Mouse (Mus musculus) megakaryocyte-erythroid progenitor cell, adult 5-6 weeks (primary cell): ENCODE data around the gene Arhgap35. TPM values are rescaled to one million over a fixed set of nuclear protein-coding genes. Genes with fewer than 3 reads are reported as not detected.
A peak's percentile ranks its signal among the peaks of the same experiment; 100 is the strongest.
"Not testable (repeated sequence)": the region's sequence is repeated elsewhere in the genome, so short reads cannot be mapped to it uniquely, and the experiment has no call there.

ENCODE experiments used
- ATAC-seq: replicated peaks from 2 replicates; pipeline ENCODE4 v1.8.0; 2016; ENCODE audit warnings: mild to moderate bottlenecking, inconsistent platforms; ENCODE audit not compliant: severe bottlenecking, poor library complexity, low FRiP score, low TSS enrichment
- total RNA-seq, 2 experiments: library from RNA; stranded (forward) in 1 of 2; stranded (reverse) in 1 of 2; fragments of 200-1000, 215-1000 nt in 1 of 2; fragments of >200 nt in 1 of 2; fragmentation: Nextera tagmentation in 1 of 2; gene quantifications; 2 replicates each; pipeline ENCODE4 v1.2.3; 2014 to 2017

Arhgap35 gene
- total RNA-seq, 2 experiments from 2014 or later: 8.6 to 11.1 TPM

- no peak for ATAC-seq
These were observed 5.8 kb downstream of the Arhgap35 start for GRCm38 (mm10) chr7:16608961-16609360.

DNA sequence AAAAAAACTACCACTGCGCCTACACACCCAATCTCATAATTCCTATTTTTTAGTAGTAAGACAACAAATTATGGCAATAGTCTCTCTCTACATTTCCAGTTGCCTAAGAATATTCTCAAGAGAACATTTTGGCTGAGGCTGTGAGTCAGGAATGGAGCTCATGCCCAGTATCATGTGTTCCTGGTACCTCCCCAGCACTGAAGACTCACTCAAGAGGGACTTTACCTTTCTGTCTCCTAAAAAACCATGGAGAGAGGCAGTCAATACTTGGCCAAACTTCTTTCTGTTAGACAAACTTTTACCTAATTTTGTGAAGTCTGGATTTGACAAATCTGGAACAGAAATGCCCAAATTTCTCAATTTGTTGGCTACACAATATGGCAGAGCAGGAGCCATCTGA is 6.7 kb downstream of the Arhgap35 start:
- ATAC-seq: no peak

DNA sequence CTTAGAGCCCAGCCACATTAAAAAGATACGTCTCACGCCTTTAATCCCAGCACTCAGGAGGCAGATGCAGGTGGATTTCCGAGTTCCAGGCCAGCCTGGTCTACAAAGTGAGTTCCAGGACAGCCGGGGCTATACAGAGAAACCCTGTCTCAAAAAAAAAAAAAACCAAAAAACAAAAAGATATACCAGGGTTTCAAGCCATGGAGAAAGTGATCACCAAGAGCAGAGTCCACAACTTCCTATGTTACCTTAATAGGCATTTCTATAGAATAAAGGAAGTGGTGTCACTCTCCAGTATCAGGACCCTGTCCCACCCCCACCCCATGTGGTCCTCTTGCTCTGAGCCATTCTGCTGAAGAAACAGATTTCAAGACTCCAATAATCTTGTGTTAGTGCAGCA is 8.0 kb downstream of the Arhgap35 start:
- not testable (repeated sequence) for ATAC-seq

GRCm38 (mm10) chr7:16604141-16604540 is 10.7 kb downstream of the Arhgap35 start:
- no peak for ATAC-seq

GRCm38 (mm10) chr7:16601683-16602102 is 13.1 kb downstream of the Arhgap35 start:
- peak; percentile 92 for ATAC-seq

GRCm38 (mm10) chr7:16599006-16599405 is 15.8 kb downstream of the Arhgap35 start:
- no peak for ATAC-seq

- no peak for ATAC-seq
These were observed 23.5 kb downstream of the Arhgap35 start for GRCm38 (mm10) chr7:16591292-16591691.

GRCm38 (mm10) chr7:16587649-16588048 is 27.1 kb downstream of the Arhgap35 start:
- no peak for ATAC-seq

DNA sequence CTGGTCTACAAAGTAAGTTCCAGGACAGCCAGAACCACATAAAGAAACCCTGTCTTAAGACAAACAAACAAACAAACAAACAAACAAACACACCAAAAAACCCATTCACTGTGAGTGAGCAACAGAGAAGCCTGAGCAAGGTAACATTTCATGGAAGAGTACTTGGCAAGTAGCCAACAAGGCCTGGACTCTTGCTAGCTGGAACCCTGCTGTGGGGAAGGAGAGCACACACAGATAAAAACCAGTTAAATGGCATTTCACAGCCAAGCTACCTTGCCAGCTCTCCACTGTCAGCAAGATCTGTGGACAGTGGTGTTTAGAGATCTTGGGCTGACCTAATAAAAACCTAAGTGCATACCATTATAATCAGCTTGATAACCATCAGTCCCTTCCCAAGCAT is 30.4 kb downstream of the Arhgap35 start:
- no peak for ATAC-seq

GRCm38 (mm10) chr7:16583775-16584174 is 31.0 kb downstream of the Arhgap35 start:
- no peak for ATAC-seq

GRCm38 (mm10) chr7:16582299-16582698 is 32.5 kb downstream of the Arhgap35 start:
- ATAC-seq: 0 out of 2 replicates have a peak, but pooled peaks have one; percentile 42

DNA sequence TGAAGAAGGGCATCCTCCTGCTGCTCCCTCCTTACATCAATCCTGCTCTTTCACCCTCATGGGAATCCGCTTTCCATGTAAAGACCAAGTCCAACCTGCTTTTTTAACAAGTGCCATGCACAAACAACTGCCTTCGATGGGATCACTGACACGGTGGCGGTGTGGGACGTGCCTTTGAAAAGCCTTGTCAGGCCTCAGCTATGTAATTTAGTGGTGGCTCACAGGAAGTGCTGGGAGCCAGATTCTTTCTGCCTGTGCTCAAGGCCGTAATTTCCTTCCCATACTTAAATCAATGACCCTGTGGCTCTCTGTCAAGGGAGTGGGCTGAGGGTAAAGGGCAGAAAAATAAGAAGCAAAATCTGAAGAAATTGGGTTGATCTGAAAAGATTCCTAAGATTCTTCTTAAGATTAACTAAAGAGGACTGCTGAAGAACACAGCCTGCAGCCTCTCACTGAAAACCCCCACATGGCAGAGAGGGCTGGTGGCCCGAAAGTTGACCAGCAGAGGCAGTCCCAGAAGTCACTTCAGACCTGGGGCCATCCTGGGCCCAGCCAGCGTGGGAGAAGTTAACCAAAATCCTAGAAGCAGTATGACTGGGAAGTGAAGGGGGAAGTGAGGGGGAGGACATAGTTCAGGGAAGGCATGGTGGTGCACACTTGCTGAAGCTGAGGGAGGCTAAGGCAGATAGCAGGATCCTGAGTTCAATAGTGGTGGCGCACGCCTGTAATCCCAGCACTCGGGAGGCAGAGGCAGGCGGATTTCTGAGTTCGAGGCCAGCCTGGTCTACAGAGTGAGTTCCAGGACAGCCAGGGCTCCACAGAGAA is 33.3 kb downstream of the Arhgap35 start:
- 0 out of 2 replicates have a peak, but pooled peaks have one; percentile 36 for ATAC-seq

- ATAC-seq: no peak
These were observed 38.1 kb downstream of the Arhgap35 start for GRCm38 (mm10) chr7:16576719-16577118.

GRCm38 (mm10) chr7:16571191-16571590 is 43.6 kb downstream of the Arhgap35 start:
- ATAC-seq: no peak

DNA sequence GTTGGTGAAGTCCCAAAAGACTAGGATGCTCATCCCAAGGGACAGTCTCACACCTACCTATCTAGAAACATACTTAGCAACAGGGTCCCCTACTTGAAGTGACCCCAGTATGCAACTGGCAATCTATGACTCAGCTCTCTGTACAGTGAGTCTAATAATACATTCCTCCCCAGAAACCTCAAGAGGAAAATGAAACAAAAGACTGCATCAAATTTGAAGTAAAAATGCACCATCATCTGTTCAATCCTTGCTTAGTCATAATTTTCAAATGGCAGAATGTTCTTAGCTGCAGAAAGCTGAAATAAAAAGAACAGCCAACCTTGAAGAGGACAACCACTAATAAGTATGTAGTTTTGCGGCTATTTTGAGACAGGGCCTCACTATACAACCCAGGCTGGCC is 44.1 kb downstream of the Arhgap35 start:
- ATAC-seq: no peak

DNA sequence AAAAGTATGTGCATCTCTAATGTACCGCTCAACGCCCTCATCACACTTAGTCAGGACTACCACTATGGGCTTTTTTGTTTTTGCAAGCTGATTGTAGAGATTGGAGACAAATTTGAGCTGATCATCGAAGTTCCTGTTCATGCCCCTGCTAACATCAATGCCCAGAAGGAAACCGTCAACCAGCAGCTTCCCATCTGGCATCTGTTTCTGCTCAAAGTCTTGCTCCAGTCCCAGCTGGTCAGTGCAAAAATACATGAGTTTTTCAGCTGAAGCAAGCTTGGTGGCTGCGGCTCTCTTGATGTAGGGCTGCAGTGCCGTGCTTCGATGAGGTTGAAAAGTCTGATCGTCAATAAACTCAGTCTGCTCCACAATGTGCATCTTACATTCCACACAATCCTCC is 50.3 kb downstream of the Arhgap35 start:
- no peak for ATAC-seq

- no peak for ATAC-seq
These were observed 56.8 kb downstream of the Arhgap35 start for GRCm38 (mm10) chr7:16557783-16558538.

GRCm38 (mm10) chr7:16557251-16557650 is 57.5 kb downstream of the Arhgap35 start:
- ATAC-seq: no peak

DNA sequence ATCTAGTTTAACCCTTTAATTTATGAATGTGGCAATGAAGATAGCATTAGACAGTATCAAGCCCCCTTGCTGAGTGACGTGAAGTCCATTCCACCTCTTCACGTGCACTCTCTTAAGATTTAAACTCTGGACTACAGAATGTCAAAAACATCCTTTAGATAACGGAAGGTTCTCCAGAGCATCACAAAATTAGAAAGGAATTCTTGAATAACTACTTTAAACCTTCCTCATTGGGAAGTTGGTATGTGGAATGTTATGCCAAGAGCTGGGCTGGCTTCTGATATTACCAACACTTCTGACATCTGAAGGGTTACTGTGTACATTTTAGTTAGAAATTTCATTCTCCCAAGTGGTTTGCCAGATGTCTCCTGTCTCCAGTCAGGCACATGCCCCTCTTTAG is 60.6 kb downstream of the Arhgap35 start:
- no peak for ATAC-seq

- no peak for ATAC-seq
These were observed 63.2 kb downstream of the Arhgap35 start for GRCm38 (mm10) chr7:16551581-16551980.

DNA sequence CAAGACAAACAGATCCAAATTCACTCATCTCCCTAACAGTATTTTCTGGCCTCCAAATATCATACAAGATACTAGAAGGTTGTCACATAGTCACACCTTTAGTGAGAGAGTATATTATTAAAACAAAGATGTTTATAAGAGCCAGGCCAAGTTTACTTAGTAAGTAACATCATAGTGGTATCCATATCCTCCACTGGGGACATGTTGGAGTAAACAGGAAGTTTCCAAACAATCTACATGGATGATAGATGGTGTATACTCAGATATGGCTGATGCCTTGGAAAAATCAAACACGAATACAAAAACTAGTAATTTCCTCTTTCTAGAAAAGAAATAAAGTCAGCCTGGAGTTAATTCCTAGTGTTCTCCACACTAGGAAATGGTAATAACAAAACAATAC is 65.5 kb downstream of the Arhgap35 start:
- no peak for ATAC-seq
